Mouse (Mus musculus) forebrain, embryonic 11.5 days (tissue): Measurements from ENCODE around the gene Chrna3. TPM values are rescaled to one million over a fixed set of nuclear protein-coding genes. Genes with fewer than 3 reads are reported as not detected.

Experiments
- ATAC-seq: fragments of 200-750 bp; cut with Nextera tagmentation; replicated peaks from 2 replicates; pipeline ENCODE4 v1.8.0; 2017; ENCODE audit warnings: moderate TSS enrichment; ENCODE audit not compliant: low FRiP score
- DNase-seq: peaks from one replicate; pipeline ENCODE4 v3.0.0-alpha.2; 2017; ENCODE audit warnings: low spot score
- H3K27ac ChIP-seq: fragments of 300-500 bp; sonication (generic); 2 replicates; pipeline ENCODE4 v1.5.1; 2014; ENCODE audit warnings: low read depth, low read length
- H3K27me3 ChIP-seq: fragments of 300-500 bp; sonication (generic); 2 replicates; pipeline ENCODE4 v1.6.1; 2014; ENCODE audit warnings: mild to moderate bottlenecking, low read length, mixed read lengths; ENCODE audit not compliant: control insufficient read depth, insufficient read depth
- H3K36me3 ChIP-seq: fragments of 300-500 bp; sonication (generic); 2 replicates; pipeline ENCODE4 v1.6.1; 2014; ENCODE audit warnings: mild to moderate bottlenecking, low read length, moderate library complexity, mixed read lengths; ENCODE audit not compliant: control insufficient read depth, insufficient read depth
- H3K4me1 ChIP-seq: fragments of 300-500 bp; sonication (generic); replicated peaks from 2 replicates; pipeline ENCODE4 v1.6.1; 2014; ENCODE audit warnings: low read length, mixed read lengths; ENCODE audit not compliant: control insufficient read depth, insufficient read depth
- H3K4me2 ChIP-seq: fragments of 300-500 bp; sonication (generic); 2 replicates; pipeline ENCODE4 v1.6.1; 2014; ENCODE audit warnings: low read depth, mild to moderate bottlenecking, low read length, moderate library complexity, mixed read lengths; ENCODE audit not compliant: severe bottlenecking
- H3K4me3 ChIP-seq: fragments of 300-500 bp; sonication (generic); 2 replicates; pipeline ENCODE4 v1.5.1; 2014; ENCODE audit warnings: low read depth, low read length
- H3K9ac ChIP-seq: fragments of 300-500 bp; sonication (generic); 2 replicates; pipeline ENCODE4 v1.6.1; 2014; ENCODE audit warnings: low read length
- H3K9me3 ChIP-seq: fragments of 300-500 bp; sonication (generic); 2 replicates; pipeline ENCODE4 v1.6.1; 2016; ENCODE audit warnings: low read length, mixed read lengths; ENCODE audit not compliant: control insufficient read depth
- WGBS: fragments of 180-500 bp; shearing (Covaris S2); extraction: QIAGEN DNeasy Blood & Tissue Kit; methylation state at CpG from one replicate; pipeline ENCODE4 v1.1.7; 2014; 5-methylcytosine and 5-hydroxymethylcytosine counted together
- polyA plus RNA-seq: library from polyadenylated mRNA; unstranded; fragments of >200 nt; fragmentation: Nextera tagmentation; extraction: Ambion mirVana; gene quantifications from 2 replicates; pipeline ENCODE4 v1.2.1, GENCODE M21; 2014

Chrna3 gene
- polyA plus RNA-seq, 1 experiment from 2014 or later, result 9.6 TPM

DNA sequence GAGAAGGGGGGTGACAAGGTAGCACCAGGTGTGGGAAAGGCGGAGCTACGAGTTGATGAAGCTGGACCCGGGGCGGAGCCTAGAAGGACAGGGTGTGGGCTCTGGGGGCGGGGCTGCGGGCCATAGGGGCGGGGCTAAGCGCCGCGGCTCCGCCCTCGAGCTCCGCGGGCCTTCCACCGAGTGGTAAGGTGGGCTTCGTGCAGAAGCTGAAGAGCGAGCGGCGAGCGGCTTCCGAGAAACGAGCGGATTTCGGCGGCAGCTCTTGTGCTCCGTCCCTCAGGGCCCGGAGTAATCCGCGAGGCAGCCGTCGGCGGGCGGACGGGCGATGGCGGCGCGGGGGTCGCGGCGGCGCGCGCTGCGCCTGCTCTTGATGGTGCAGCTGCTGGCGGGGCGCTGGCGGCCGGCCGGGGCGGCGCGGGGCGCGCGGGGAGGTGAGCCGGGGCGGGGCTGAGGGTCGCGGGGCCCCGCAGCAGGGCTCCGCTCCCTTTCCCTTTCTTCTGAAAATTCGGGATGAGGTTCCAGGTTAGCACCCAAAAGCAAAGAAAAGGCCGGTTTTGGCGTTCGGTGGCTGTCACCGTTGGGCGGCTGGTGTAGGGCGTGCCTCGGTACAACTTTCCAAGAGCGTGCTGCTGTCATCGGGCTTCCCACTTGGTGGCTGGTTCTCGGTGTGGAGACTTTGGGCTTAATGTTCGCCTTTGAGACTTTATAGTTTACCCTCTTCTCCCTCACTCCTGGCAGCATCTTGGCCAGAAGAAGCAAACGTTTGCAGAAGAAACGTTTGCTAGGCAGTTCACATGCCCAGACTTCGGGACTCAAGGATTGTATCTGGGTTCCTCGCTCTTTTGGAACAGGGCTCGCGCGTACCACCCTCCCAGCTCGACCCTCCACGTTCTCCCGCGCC, 44.8 kb downstream of the Chrna3 start:
- Histone ChIP-seq H3K4me2 (peak overlapping the region; percentile 77), H3K27me3 (peaks cover 19% of the 10 kb centered on the region; the same call in 1 of the 2 replicates), H3K9ac (peak overlapping the region; percentile 30), H3K4me3 (peak overlapping the region; percentile 50), H3K36me3 (no peaks in the 10 kb centered on the region), H3K4me1 (no peaks in the 10 kb centered on the region; the same call in 1 of the 2 replicates), H3K9me3 (no peaks in the 10 kb centered on the region), H3K27ac (no peak overlapping the region)
- DNase-seq, result peak; percentile 87
- ATAC-seq, result peak; percentile 92
- under 1% methylated on average over 71 of the region's 85 CpGs for WGBS

DNA sequence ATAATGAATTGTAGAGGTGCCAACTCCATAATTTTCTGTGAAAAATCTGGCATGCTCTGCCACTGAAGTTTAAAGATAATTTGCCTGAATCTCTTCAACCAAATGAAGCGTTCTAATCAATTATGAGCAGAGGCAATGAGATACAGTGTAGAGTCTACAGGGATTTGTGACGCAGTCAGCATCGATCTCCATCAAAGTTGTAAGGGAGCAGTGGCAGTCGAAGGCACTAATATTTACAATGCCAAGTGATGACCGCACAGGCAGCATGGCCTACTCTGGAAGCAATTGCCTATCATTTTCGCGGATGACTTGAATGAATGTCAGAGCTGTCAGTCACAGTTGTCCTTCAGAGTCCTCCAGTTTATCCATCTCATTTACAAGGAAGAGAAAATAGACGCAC, 45.7 kb downstream of the Chrna3 start, which contains the start of gene Chrna5:
Chrna5 (plus strand) TSS at position 207 of the 400 bp plus-strand sequence.
- H3K4me3 ChIP-seq, result peak within 1 kb of the TSS; percentile 50
- ATAC-seq, result no peak
- DNase-seq, result no peak
- WGBS, result 72% methylated on average over 8 of the region's 8 CpGs
- no peaks in the 10 kb centered on the region; the same call in 1 of the 2 replicates for H3K4me1 ChIP-seq
- no peaks in the 10 kb centered on the region for H3K36me3 ChIP-seq
- H3K27me3 ChIP-seq, result peaks cover 19% of the 10 kb centered on the region; the same call in 1 of the 2 replicates
- peak within 1 kb of the TSS; percentile 77 for H3K4me2 ChIP-seq
- no peak within 1 kb of the TSS for H3K27ac ChIP-seq
- H3K9me3 ChIP-seq, result no peaks in the 10 kb centered on the region
- peak within 1 kb of the TSS; percentile 30 for H3K9ac ChIP-seq

DNA sequence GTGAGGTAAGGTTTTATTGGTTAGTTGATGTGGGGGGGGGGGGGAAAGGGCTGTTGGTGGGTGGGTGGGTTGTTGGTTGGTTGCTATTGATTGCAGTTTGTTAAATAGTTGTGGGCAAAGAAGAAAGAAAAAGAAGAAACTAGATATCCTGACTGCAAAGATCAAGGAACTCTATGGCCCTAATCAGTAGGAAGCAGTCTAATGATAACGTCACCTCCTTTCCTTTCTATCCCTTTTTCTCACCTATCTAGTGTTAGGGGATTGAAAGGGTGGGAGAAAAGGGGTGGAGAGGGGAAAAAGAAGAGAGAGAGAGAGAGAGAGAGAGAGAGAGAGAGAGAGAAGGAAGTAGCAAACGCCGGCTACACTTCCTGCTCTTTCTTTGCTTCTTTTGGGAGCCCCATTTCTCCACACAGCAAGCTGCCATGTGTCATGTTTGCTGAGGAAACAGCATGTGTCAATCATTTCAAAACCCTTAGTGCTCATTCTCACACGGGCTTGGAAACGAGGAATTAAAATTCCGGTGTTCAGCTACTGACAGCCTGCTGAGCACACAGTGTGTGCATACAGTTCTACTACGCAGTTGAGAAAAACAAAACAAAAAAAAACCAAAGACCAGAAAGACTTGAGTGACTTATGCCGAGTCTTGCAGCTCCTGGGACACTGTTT, 56.3 kb downstream of the Chrna3 start:
- H3K9ac ChIP-seq, result no peak overlapping the region
- no peaks in the 10 kb centered on the region for H3K36me3 ChIP-seq
- H3K27ac ChIP-seq, result no peak overlapping the region
- no peaks in the 10 kb centered on the region for H3K9me3 ChIP-seq
- no peak overlapping the region for H3K4me3 ChIP-seq
- ATAC-seq (no peak), DNase-seq (no peak)
- H3K4me2 ChIP-seq, result no peak overlapping the region
- no peaks in the 10 kb centered on the region for H3K27me3 ChIP-seq
- 68% methylated on average over 8 of the region's 8 CpGs for WGBS
- no peaks in the 10 kb centered on the region for H3K4me1 ChIP-seq

DNA sequence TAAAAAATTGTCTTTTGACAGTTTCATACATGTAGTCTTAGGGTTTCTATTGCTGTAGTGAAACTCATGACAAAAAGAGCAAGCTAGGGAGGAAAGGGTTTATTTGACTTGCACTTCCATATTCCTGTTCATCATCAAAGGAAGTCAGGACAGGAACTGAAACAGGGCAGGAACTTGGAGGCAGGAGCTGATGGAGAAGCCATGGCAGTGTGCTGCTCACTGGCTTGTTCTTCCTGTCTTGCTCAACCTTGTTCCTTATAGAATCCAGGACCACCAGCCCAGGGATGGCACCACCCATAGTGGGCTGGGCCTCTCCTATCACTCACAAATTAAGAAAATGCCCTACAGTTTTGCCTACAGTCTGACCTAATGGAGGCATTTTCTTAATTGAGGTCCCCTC, 62.7 kb downstream of the Chrna3 start:
- H3K4me1 ChIP-seq, result no peaks in the 10 kb centered on the region
- H3K9ac ChIP-seq, result no peak overlapping the region
- no peaks in the 10 kb centered on the region; the same call in 1 of the 2 replicates for H3K36me3 ChIP-seq
- no peak overlapping the region for H3K27ac ChIP-seq
- no peak for DNase-seq
- no peaks in the 10 kb centered on the region for H3K9me3 ChIP-seq
- no peak overlapping the region for H3K4me3 ChIP-seq
- no peak overlapping the region for H3K4me2 ChIP-seq
- ATAC-seq, result no peak
- no peaks in the 10 kb centered on the region for H3K27me3 ChIP-seq

DNA sequence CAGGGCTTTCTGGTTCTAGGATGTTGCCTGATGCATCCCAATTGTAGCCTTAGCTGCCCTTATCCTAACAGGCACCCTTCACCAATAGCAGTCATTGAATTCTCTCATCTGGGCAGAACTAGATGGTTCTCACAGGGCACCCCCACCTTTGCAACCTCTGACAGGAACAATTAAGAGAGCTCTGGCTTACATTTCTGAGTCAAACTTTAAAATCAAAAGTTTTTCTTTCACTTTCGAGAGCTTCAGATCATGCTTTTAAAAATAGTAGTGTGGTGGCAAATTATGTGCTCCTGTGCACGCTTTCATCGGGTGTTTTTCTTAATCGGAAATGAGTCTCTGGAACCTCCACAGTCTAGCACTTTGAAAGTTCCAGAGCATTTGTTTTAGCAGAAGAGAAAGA, 65.3 kb downstream of the Chrna3 start:
- no peaks in the 10 kb centered on the region for H3K4me1 ChIP-seq

More for the DNA sequence above, 65.3 kb downstream of the Chrna3 start:
- Histone ChIP-seq H3K9ac (no peak overlapping the region), H3K27ac (no peak overlapping the region), H3K4me2 (no peak overlapping the region), H3K9me3 (no peaks in the 10 kb centered on the region), H3K4me3 (no peak overlapping the region), H3K36me3 (peaks cover 6% of the 10 kb centered on the region), H3K27me3 (no peaks in the 10 kb centered on the region)
- ATAC-seq, result no peak
- no peak for DNase-seq
- 92% methylated on average over 4 of the region's 4 CpGs for WGBS

Other genes starting within 250 kb of the Chrna3 start
- gene Ireb2, start 162.8 kb downstream of the Chrna3 start, polyA plus RNA-seq, result 60.1 and 72.5 TPM in 2 replicates
- gene Hykk, start 109.3 kb downstream of the Chrna3 start, polyA plus RNA-seq, result 4.2 and 4.6 TPM in 2 replicates
- 300 and 313 TPM in 2 replicates for gene Psma4, start 75.8 kb downstream of the Chrna3 start, polyA plus RNA-seq
- gene AY074887, start 75.6 kb downstream of the Chrna3 start, polyA plus RNA-seq, result 0.86 and 1.6 TPM in 2 replicates
- 0.43 and 0.96 TPM in 2 replicates for gene Chrna5, start 45.7 kb downstream of the Chrna3 start, polyA plus RNA-seq
- gene Chrnb4, start 22.2 kb upstream of the Chrna3 start, polyA plus RNA-seq, result 2.4 and 2.5 TPM in 2 replicates
- 46.1 and 49.4 TPM in 2 replicates for gene Ube2q2, start 122.3 kb upstream of the Chrna3 start, polyA plus RNA-seq
- 87.5 and 87.8 TPM in 2 replicates for gene Fbxo22, start 182.4 kb upstream of the Chrna3 start, polyA plus RNA-seq